Mouse (Mus musculus) limb, embryonic 11.5 days (tissue): ENCODE measurements around the gene Pi4ka. TPM values are rescaled to one million over a fixed set of nuclear protein-coding genes. Genes with fewer than 3 reads are reported as not detected.

ENCODE experiments used
- ATAC-seq: fragments of 200-750 bp; cut with Nextera tagmentation; 2 replicates; pipeline ENCODE4 v1.8.0; 2017; ENCODE audit warnings: low read depth; ENCODE audit not compliant: insufficient number of reproducible peaks, low FRiP score, low TSS enrichment
- DNase-seq: peaks from one replicate; pipeline ENCODE4 v3.0.0-alpha.2; 2015; ENCODE audit warnings: low spot score
- H3K27ac ChIP-seq: fragments of 300-500 bp; sonication (generic); replicated peaks from 2 replicates; pipeline ENCODE4 v1.5.1; 2014; ENCODE audit warnings: low read depth, mild to moderate bottlenecking, low read length
- H3K27me3 ChIP-seq: fragments of 300-500 bp; sonication (generic); 2 replicates; pipeline ENCODE4 v1.6.1; 2014; ENCODE audit warnings: mild to moderate bottlenecking, low read length, mixed read lengths; ENCODE audit not compliant: control insufficient read depth, insufficient read depth
- H3K36me3 ChIP-seq: fragments of 300-500 bp; sonication (generic); 2 replicates; pipeline ENCODE4 v1.6.1; 2014; ENCODE audit warnings: mild to moderate bottlenecking, low read length, moderate library complexity, mixed read lengths; ENCODE audit not compliant: control insufficient read depth, insufficient read depth
- H3K4me1 ChIP-seq: fragments of 300-500 bp; sonication (generic); 2 replicates; pipeline ENCODE4 v1.6.1; 2014; ENCODE audit warnings: low read length, mixed read lengths; ENCODE audit not compliant: control insufficient read depth, insufficient read depth
- H3K4me2 ChIP-seq: fragments of 300-500 bp; sonication (generic); 2 replicates; pipeline ENCODE4 v1.6.1; 2014; ENCODE audit warnings: low read depth, mild to moderate bottlenecking, moderate library complexity; ENCODE audit not compliant: severe bottlenecking
- H3K4me3 ChIP-seq: fragments of 300-500 bp; sonication (generic); 2 replicates; pipeline ENCODE4 v1.5.1; 2014; ENCODE audit warnings: low read depth, low read length
- H3K9ac ChIP-seq: fragments of 300-500 bp; sonication (generic); 2 replicates; pipeline ENCODE4 v1.6.1; 2014; ENCODE audit warnings: mild to moderate bottlenecking, low read length
- H3K9me3 ChIP-seq: fragments of 300-500 bp; sonication (generic); 2 replicates; pipeline ENCODE4 v1.6.1; 2016; ENCODE audit warnings: low read length; ENCODE audit not compliant: control insufficient read depth
- WGBS: fragments of 180-500 bp; shearing (Covaris S2); extraction: QIAGEN DNeasy Blood & Tissue Kit; methylation state at CpG from one replicate; pipeline ENCODE4 v1.1.7; 2014; 5-methylcytosine and 5-hydroxymethylcytosine counted together
- polyA plus RNA-seq: library from polyadenylated mRNA; unstranded; fragments of >200 nt; fragmentation: Nextera tagmentation; extraction: Ambion mirVana; gene quantifications from 2 replicates; pipeline ENCODE4 v1.2.1, GENCODE M21; 2014

Gene Pi4ka
- polyA plus RNA-seq, 1 experiment from 2014 or later: 33.2 TPM

DNA sequence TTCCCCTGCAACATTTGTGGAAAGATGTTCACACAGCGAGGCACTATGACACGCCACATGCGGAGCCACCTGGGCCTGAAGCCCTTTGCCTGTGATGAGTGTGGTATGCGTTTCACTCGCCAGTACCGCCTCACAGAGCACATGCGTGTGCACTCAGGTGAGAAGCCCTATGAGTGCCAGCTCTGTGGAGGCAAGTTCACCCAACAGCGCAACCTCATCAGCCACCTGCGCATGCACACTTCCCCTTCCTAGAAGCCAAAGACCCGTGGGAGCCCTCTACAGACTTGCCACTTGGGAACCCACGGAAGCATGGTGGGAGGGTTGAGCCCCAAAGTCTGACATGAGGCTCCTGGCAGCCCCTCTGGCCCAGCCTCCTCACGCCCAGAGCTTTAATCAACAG lies 147.2 kb downstream of the Pi4ka start:
- no peak overlapping the region for H3K4me3 ChIP-seq
- no peak for DNase-seq
- peaks cover 18% of the 10 kb centered on the region for H3K36me3 ChIP-seq
- ATAC-seq: no peak
- H3K4me1 ChIP-seq: no peaks in the 10 kb centered on the region
- H3K27me3 ChIP-seq: no peaks in the 10 kb centered on the region
- no peaks in the 10 kb centered on the region for H3K9me3 ChIP-seq
- no peak overlapping the region for H3K4me2 ChIP-seq
- H3K9ac ChIP-seq: no peak overlapping the region
- WGBS: 95% methylated on average over 12 of the region's 12 CpGs
- H3K27ac ChIP-seq: no peak overlapping the region

GRCm38 (mm10) chr16:17257359-17257821 lies 148.7 kb downstream of the Pi4ka start:
- DNase-seq (no peak), ATAC-seq (no peak)
- Histone ChIP-seq H3K4me2 (no peak overlapping the region), H3K36me3 (peaks cover 18% of the 10 kb centered on the region), H3K9ac (no peak overlapping the region), H3K27me3 (no peaks in the 10 kb centered on the region), H3K9me3 (no peaks in the 10 kb centered on the region), H3K4me1 (0 out of 2 replicates have a peak, but pooled peaks cover 5% of the 10 kb centered on the region), H3K27ac (no peak overlapping the region), H3K4me3 (no peak overlapping the region)
- 96% methylated on average over 9 of the region's 9 CpGs for WGBS

DNA sequence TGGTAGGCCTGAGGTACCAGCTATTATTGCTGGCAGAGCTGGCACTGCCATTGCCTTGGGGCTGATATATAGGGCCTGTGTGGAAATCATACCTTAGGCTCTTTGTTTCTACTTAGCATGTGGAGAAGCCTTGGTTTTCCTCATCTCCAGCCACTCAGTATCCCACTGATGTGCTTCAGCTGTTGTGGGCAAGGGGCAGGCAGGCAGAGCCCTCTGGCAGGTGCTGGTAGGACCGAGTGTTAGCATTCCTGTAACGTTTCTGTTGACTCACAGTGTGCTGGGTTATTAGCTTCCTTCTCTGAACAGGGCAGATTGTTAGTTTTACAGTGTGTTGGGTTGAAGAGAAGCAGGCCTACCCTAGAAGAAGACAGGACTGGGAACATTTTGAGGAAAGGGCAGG lies 150.8 kb downstream of the Pi4ka start:
- Histone ChIP-seq H3K4me2 (no peak overlapping the region), H3K27me3 (no peaks in the 10 kb centered on the region), H3K27ac (no peak overlapping the region), H3K9me3 (no peaks in the 10 kb centered on the region), H3K4me3 (no peak overlapping the region), H3K9ac (no peak overlapping the region), H3K36me3 (peaks cover 18% of the 10 kb centered on the region), H3K4me1 (0 out of 2 replicates have a peak, but pooled peaks cover 8% of the 10 kb centered on the region)
- ATAC-seq: no peak
- no peak for DNase-seq
- 64% methylated on average over 2 of the region's 2 CpGs for WGBS

GRCm38 (mm10) chr16:17254005-17254597 lies 152.0 kb downstream of the Pi4ka start:
- no peak overlapping the region for H3K4me3 ChIP-seq
- no peak overlapping the region for H3K9ac ChIP-seq
- peaks cover 15% of the 10 kb centered on the region for H3K36me3 ChIP-seq
- WGBS: 29% methylated on average over 4 of the region's 4 CpGs
- H3K27ac ChIP-seq: no peak overlapping the region
- DNase-seq (no peak), ATAC-seq (no peak)
- H3K4me1 ChIP-seq: 0 out of 2 replicates have a peak, but pooled peaks cover 8% of the 10 kb centered on the region
- H3K4me2 ChIP-seq: no peak overlapping the region
- no peaks in the 10 kb centered on the region for H3K9me3 ChIP-seq
- no peaks in the 10 kb centered on the region for H3K27me3 ChIP-seq

DNA sequence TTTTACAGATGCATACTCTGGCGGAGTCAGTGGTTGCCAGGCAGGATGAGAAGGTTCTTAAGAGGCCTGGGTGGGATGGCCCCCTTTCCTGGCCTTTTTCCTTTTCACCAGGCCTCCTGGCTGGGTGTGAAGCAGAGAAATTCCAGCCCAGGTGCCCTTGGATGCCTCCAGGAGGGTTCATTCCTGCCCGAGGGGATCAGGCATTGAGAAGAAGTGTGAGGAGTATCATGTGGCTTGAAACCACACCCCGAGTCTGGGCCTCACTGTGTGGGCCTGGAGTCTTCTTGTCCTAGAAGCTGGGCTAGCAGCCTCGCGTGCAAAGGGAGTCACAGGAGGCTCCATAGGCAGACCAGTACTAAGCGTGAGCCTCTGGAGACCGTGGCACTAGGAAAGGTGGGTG lies 153.3 kb downstream of the Pi4ka start:
- Histone ChIP-seq H3K27me3 (no peaks in the 10 kb centered on the region), H3K9me3 (no peaks in the 10 kb centered on the region), H3K27ac (no peak overlapping the region), H3K9ac (no peak overlapping the region), H3K4me2 (no peak overlapping the region), H3K4me1 (0 out of 2 replicates have a peak, but pooled peaks cover 8% of the 10 kb centered on the region), H3K36me3 (peaks cover 6% of the 10 kb centered on the region), H3K4me3 (no peak overlapping the region)
- ATAC-seq (no peak), DNase-seq (no peak)
- 52% methylated on average over 7 of the region's 7 CpGs for WGBS

DNA sequence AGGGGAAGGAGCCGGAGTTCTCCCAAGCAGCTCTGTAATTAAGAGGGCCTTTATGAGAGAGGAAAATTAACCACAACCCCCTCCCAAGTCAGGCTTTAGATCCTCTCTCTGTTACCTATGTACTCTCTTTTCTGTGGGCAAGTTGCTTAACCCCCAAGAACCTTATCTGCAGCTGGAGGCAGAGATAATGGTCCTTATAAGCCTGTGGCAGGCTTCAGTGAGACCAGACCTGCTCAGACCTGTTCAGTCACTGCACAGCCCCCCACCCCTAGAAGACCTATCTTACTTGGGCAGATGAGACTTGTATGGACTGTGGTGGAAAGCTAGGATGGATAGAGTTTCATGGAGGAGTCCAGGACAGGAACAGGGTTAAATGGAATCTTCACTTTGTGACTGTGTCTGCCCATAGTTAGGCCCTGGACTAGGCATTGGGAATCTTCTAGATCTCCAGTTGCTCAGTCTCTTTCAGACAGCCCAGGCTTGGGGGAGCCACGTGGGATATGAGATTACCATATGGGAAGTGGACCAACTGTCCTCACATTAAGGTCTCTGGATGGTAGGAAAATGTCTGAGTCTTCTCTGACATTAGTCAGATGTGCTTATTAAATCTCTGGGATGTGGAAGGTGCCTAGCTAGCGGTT lies 153.9 kb downstream of the Pi4ka start:
- Histone ChIP-seq H3K4me2 (no peak overlapping the region), H3K36me3 (no peaks in the 10 kb centered on the region; the same call in 1 of the 2 replicates), H3K4me1 (0 out of 2 replicates have a peak, but pooled peaks cover 8% of the 10 kb centered on the region), H3K9ac (no peak overlapping the region), H3K4me3 (no peak overlapping the region), H3K9me3 (no peaks in the 10 kb centered on the region), H3K27ac (no peak overlapping the region), H3K27me3 (no peaks in the 10 kb centered on the region)
- DNase-seq (no peak), ATAC-seq (no peak)
- 67% methylated on average over 3 of the region's 3 CpGs for WGBS

DNA sequence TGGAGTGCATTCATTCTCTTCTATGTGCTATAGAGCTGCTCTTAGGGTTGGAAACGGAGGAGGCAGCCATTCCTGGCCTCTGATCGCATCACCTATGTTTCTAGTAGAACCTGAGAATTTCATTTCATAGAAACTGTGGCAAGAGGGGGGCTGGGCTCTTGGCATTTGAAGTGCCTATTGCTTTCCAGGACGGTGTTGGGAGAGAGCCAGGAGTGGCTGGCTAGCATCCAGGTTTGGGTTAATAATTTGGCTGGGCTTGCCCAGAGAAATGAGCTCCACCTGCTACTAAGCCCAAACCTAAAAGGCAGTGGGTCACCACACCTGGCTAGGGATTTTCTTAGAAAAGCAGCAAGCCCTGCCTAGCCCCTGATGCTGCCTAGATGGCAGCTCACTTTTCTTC lies 154.6 kb downstream of the Pi4ka start:
- DNase-seq: no peak

GRCm38 (mm10) chr16:17249135-17249534 lies 157.0 kb downstream of the Pi4ka start:
- ATAC-seq: no peak
- Histone ChIP-seq H3K9me3 (no peaks in the 10 kb centered on the region; the same call in 1 of the 2 replicates), H3K27ac (no peak overlapping the region), H3K4me1 (0 out of 2 replicates have a peak, but pooled peaks cover 8% of the 10 kb centered on the region), H3K4me3 (no peak overlapping the region), H3K36me3 (no peaks in the 10 kb centered on the region), H3K4me2 (no peak overlapping the region), H3K27me3 (no peaks in the 10 kb centered on the region), H3K9ac (no peak overlapping the region)
- WGBS: 68% methylated on average over 6 of the region's 6 CpGs
- no peak for DNase-seq

More for the DNA sequence above, 154.6 kb downstream of the Pi4ka start:
- Histone ChIP-seq H3K27me3 (no peaks in the 10 kb centered on the region), H3K4me2 (no peak overlapping the region), H3K9me3 (no peaks in the 10 kb centered on the region), H3K27ac (no peak overlapping the region), H3K4me3 (no peak overlapping the region), H3K9ac (no peak overlapping the region), H3K36me3 (no peaks in the 10 kb centered on the region; the same call in 1 of the 2 replicates), H3K4me1 (0 out of 2 replicates have a peak, but pooled peaks cover 8% of the 10 kb centered on the region)
- ATAC-seq: no peak
- WGBS: 82% methylated on average over 3 of the region's 3 CpGs
